Mouse (Mus musculus) lung, adult 2 months (tissue): ENCODE measurements at regions not wholly inside any gene's neighbourhood (a gene's known extent, or its start where the extent isn't known, plus 50 kb on each side); places are given as distances from the start of the nearest gene placed in this dataset.

Experiments
- DNase-seq: peaks from one replicate; pipeline ENCODE4 v3.0.0; 2022
- H3K4me1 ChIP-seq: fragments of 200-500 bp; 2 replicates; pipeline ENCODE4 v1.6.1; 2011; ENCODE audit warnings: low read length; ENCODE audit not compliant: control insufficient read depth, insufficient read depth
- H3K4me3 ChIP-seq: fragments of 200-500 bp; replicated peaks from 2 replicates; pipeline ENCODE3; 2011; ENCODE audit warnings: low read depth, mild to moderate bottlenecking, control low read depth, low read length; ENCODE audit errors: extremely low read depth
- CTCF ChIP-seq: fragments of 200-500 bp; IDR thresholded peaks from 2 replicates; pipeline ENCODE4 v1.5.1; 2011; ENCODE audit warnings: mild to moderate bottlenecking, low read length, control low read depth; ENCODE audit not compliant: insufficient read depth
- POLR2A ChIP-seq: fragments of 200-500 bp; IDR thresholded peaks from 2 replicates; pipeline ENCODE4 v1.6.1; 2011; ENCODE audit warnings: low read depth, mild to moderate bottlenecking, control low read depth, low read length, borderline replicate concordance; ENCODE audit errors: extremely low read depth
- WGBS: fragments of 180-500 bp; shearing (Covaris S2); methylation state at CpG from one replicate; pipeline ENCODE4 v1.1.7; 2018; 5-methylcytosine and 5-hydroxymethylcytosine counted together

DNA sequence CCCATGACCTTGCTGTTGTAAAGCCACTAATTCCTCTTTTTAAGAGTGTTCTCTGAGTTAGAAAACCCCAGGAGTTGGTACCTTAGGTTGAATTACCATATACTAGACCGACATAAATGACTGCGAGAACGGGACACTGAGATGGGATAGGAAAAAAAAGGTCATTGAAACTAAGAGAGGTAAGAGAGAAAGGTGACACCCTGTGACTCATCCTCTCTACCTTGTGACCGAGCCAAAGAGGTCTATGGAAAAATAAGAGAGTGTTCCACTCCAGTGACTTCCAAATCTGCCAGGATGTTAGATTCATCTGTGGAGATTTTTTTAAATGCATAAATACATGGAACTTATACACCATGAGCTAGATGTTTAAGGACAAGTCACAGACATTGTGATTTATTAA lies 115.3 kb upstream of the Trib2 start:
- TF ChIP-seq POLR2A (no peak), CTCF (no peak)
- H3K4me3 ChIP-seq = no peak overlapping the region
- no peaks in the 10 kb centered on the region for H3K4me1 ChIP-seq
- no peak for DNase-seq
- 89% methylated on average over 4 of the region's 4 CpGs for WGBS

- 91% methylated on average over 4 of the region's 4 CpGs for WGBS
- no peak for DNase-seq
- no peaks in the 10 kb centered on the region for H3K4me1 ChIP-seq
- no peak overlapping the region for H3K4me3 ChIP-seq
- TF ChIP-seq CTCF (no peak), POLR2A (no peak)
Measured at GRCm38 (mm10) chr12:15931535-15931934, 114.8 kb upstream of the Trib2 start.

DNA sequence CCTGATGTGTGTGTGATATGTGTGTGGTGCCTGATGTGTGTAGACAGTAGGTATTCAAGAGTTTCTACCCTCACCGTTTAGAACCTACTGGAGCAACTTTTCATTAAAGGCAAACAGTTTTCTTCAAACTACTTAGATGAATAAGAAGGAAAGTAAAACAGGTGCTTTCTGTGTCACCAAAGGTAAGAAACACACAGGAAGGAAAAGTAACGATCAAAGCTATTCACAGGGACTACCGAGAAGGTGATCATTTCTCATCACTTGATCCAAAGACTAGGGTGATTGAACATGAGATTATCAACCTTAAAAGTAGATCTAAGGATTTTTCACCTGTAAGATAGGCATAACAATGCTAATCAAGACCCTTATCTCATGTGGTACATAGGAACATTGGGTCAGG lies 113.4 kb upstream of the Trib2 start:
- Histone ChIP-seq H3K4me1 (no peaks in the 10 kb centered on the region), H3K4me3 (no peak overlapping the region)
- TF ChIP-seq CTCF (no peak), POLR2A (no peak)
- 90% methylated on average over 3 of the region's 3 CpGs for WGBS
- DNase-seq = no peak

- no peak for TF ChIP-seq CTCF
- TF ChIP-seq POLR2A = no peak
- Histone ChIP-seq H3K4me1 (no peaks in the 10 kb centered on the region), H3K4me3 (no peak overlapping the region)
- DNase-seq = no peak
- 63% methylated on average over 1 of the region's 1 CpGs for WGBS
Measured at GRCm38 (mm10) chr12:15929541-15929940, 112.8 kb upstream of the Trib2 start.

DNA sequence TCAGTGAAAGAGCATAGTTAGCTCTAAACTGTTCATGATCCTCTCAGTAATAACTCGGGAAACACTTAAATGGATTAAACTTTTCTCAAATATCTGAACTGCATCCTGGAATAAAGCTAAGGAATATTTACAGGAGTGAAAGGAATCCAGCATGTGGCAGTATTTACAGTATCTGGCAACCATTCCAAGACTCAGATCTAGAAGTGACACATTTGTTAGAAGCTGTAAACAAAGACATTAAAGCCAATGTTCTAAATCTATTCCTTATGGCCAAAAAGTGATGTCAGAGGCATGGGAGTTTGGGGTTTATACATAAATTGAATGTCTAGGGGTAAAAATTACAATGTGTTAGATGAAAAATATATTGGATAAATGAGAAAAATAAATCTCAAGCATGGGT lies 101.6 kb upstream of the Trib2 start:
- no peak for DNase-seq
- TF ChIP-seq CTCF (no peak), POLR2A (no peak)
- whole genome bisulfite sequencing = 80% methylated on average over 1 of the region's 1 CpGs

DNA sequence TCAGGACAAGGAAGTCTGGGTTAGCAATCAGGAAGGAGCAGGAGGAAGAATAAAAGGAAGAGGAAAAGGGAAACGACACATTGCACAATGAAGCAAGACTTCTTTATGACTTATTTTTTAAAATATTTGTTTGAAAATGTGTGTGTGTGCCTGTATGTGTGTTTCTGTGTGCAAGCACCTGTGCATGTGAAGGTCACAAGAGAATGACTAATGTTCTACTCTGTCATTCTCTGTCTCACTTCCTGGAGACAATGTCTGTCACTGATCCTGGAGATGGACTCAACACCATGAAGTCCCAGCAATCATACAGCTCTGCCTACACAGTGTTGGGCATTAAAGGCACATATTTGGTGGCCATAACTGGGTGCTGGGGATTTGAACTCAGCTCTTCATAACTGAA lies 96.2 kb upstream of the Trib2 start:
- no peak overlapping the region for H3K4me3 ChIP-seq
- H3K4me1 ChIP-seq = no peaks in the 10 kb centered on the region
- DNase-seq = no peak
- 50% methylated on average over 1 of the region's 1 CpGs for WGBS
- TF ChIP-seq POLR2A = no peak
- TF ChIP-seq CTCF = no peak

More for the DNA sequence above, 101.6 kb upstream of the Trib2 start:
- Histone ChIP-seq H3K4me3 (no peak overlapping the region), H3K4me1 (no peaks in the 10 kb centered on the region)

GRCm38 (mm10) chr12:15912491-15912890 lies 95.8 kb upstream of the Trib2 start:
- H3K4me1 ChIP-seq = no peaks in the 10 kb centered on the region

GRCm38 (mm10) chr12:15911254-15911991 lies 94.7 kb upstream of the Trib2 start:
- no peak for DNase-seq
- 90% methylated on average over 1 of the region's 1 CpGs for WGBS
- TF ChIP-seq CTCF (no peak), POLR2A (no peak)
- H3K4me3 ChIP-seq = no peak overlapping the region
- H3K4me1 ChIP-seq = no peaks in the 10 kb centered on the region

More at GRCm38 (mm10) chr12:15912491-15912890, 95.8 kb upstream of the Trib2 start:
- no peak overlapping the region for H3K4me3 ChIP-seq
- DNase-seq = no peak
- WGBS = 79% methylated on average over 3 of the region's 3 CpGs
- TF ChIP-seq POLR2A (no peak), CTCF (no peak)

- H3K4me1 ChIP-seq = no peaks in the 10 kb centered on the region
- no peak overlapping the region for H3K4me3 ChIP-seq
- 83% methylated on average over 2 of the region's 2 CpGs for WGBS
- no peak for DNase-seq
- TF ChIP-seq POLR2A (no peak), CTCF (no peak)
Measured at GRCm38 (mm10) chr12:15897539-15897938, 80.8 kb upstream of the Trib2 start.

DNA sequence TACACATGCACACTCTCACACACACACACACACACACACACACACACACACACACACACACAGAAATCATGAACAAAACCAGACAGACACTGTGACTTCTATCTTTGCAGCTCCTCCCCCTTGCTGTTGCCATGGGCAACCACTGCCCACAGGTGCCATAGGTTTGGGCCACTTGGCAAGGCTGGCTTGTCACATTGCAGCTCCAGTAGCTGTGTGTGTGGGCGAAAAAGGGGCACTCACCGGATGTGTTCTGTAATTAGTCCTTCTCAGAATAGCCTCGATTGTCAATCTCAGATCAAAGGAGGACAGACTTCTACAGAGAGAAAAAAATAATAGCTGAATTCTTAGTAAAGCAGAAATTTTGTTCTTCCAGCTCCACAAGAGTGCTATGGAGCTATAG lies 79.8 kb upstream of the Trib2 start:
- no peak overlapping the region for H3K4me3 ChIP-seq
- no peaks in the 10 kb centered on the region for H3K4me1 ChIP-seq
- WGBS = 62% methylated on average over 3 of the region's 3 CpGs
- DNase-seq = no peak
- TF ChIP-seq POLR2A (no peak), CTCF (no peak)

- WGBS = 45% methylated on average over 2 of the region's 2 CpGs
- no peak for TF ChIP-seq POLR2A
- TF ChIP-seq CTCF = no peak
- Histone ChIP-seq H3K4me1 (no peaks in the 10 kb centered on the region), H3K4me3 (no peak overlapping the region)
- DNase-seq = no peak
Measured at GRCm38 (mm10) chr12:15895215-15895614, 78.5 kb upstream of the Trib2 start.
